Mouse (Mus musculus) neutrophil, adult 5-6 weeks (primary cell): Measurements from ENCODE around the gene Rheb. TPM values are rescaled to one million over a fixed set of nuclear protein-coding genes. Genes with fewer than 3 reads are reported as not detected.
"Not testable (repeated sequence)": the region's sequence is repeated elsewhere in the genome, so short reads cannot be mapped to it uniquely, and the experiment has no call there.

Experiments
- ATAC-seq: fragments of 151-379, 151-347 bp; 2 replicates; pipeline ENCODE4 v1.8.0; 2017; ENCODE audit warnings: mild to moderate bottlenecking, moderate TSS enrichment; ENCODE audit not compliant: insufficient number of reproducible peaks, poor library complexity, low FRiP score, severe bottlenecking; ENCODE audit errors: extremely low read depth
- total RNA-seq: library from RNA; stranded (forward); fragments of 200-1000 nt; gene quantifications from 2 replicates; pipeline ENCODE4 v1.2.3, GENCODE M21; 2017

Rheb gene
- total RNA-seq, 1 experiment from 2014 or later = 48.2 TPM

GRCm38 (mm10) chr5:24848261-24848660 lies 5.8 kb upstream of the Rheb start:
- not testable (repeated sequence) for ATAC-seq

DNA sequence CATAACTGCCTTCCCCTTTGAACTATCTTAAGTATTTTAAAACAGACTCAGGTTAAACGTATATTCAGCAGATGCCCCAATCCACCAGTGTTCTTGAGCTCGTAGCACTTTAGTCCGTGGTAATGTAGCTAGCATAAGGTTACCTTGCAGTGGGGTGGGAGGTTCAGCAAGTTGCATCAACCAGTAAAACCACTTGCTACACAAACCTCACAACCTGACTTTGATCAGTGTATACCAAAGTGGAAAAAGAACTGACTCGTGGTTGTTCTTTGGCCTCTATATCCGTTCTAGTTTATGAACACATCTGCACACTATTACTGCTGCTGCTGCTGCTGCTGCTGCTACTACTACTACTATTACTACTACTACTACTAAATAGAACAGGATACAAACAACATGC lies 1.4 kb upstream of the Rheb start:
- no peak for ATAC-seq

- no peak for ATAC-seq
Measured at GRCm38 (mm10) chr5:24843103-24843475, 665 bp upstream of the Rheb start.

GRCm38 (mm10) chr5:24841662-24842273 lies 656 bp downstream of the Rheb start:
- 0 out of 2 replicates have a peak, but pooled peaks have one; percentile 0 for ATAC-seq

DNA sequence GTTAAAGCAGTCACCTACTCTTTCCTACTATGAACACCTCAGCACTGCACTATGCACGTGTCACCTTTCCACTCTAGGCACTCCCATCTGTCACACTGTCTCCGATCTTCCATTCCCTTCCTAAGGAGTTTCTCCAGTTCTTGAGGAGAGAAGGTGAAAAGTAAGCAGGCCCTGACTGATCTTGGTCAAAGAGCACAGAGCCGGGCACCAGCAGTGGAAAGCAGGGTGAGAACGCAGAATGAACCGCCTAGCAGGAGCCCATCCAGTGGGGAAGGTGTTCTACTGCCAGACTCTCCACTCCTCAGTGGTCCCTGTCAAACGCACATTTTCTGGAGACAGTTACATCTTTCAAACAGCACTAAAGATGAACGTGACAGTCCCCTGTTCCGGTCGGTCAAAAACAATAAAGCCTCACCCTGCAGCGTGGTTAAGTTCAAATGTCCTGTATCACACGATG lies 1.4 kb downstream of the Rheb start:
- ATAC-seq = no peak

DNA sequence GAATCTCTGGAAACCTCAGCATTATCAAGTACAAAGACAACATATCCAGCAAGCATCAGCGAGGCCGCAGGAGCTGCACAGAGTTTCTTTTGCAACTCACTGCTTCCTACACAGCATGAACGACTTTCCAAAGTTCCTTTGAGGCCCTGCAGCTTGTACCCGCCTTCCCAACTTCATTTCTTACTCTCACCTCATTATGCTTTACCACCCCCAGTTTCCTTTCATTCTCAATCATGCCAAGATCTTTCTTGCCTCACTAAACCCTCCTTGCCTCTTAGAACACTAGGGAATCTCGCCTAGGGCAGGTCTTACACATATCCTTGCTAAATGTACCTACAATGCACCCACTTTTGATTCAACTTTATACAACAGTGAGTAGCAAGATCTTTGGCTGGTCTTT lies 7.9 kb downstream of the Rheb start:
- no peak for ATAC-seq

GRCm38 (mm10) chr5:24831912-24832311 lies 10.5 kb downstream of the Rheb start:
- ATAC-seq = no peak

GRCm38 (mm10) chr5:24828446-24828845 lies 14.0 kb downstream of the Rheb start:
- ATAC-seq = no peak

- ATAC-seq = peak; percentile 68
Measured at GRCm38 (mm10) chr5:24827173-24827572, 15.3 kb downstream of the Rheb start.

- no peak for ATAC-seq
Measured at GRCm38 (mm10) chr5:24826056-24826770, 16.2 kb downstream of the Rheb start.

DNA sequence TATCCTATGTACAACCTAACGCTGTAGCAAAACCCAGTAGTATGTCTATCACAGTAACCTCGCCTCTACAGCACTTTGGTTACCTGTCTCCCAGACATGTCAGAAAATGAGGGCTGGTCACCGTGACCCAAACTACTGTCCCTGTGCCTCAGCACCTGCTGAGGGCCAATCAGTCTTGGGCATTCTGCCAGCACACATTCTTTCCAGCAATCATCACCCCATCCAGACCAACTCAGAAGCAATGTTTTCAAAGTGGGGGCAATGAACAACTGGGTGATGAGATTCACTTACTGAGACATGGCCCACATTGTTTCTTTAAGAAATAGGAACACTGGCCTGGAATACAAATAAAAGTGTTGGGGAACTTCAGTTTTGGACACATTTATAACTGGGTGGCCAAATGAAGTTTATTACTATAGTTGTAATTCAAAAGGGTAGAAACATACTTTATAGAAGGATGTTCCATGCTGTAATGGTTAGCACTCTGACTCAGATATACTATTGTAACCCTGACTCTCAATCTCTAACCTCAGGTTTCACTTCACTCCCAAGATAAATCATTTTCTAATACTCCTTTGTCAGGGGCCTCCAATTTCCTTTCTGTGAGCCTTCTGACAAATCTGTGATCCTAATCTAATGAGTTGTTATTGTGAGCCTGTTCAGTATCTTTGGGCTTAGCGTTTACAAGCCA lies 16.9 kb downstream of the Rheb start:
- no peak for ATAC-seq

GRCm38 (mm10) chr5:24823864-24824405 lies 18.5 kb downstream of the Rheb start:
- no peak for ATAC-seq

DNA sequence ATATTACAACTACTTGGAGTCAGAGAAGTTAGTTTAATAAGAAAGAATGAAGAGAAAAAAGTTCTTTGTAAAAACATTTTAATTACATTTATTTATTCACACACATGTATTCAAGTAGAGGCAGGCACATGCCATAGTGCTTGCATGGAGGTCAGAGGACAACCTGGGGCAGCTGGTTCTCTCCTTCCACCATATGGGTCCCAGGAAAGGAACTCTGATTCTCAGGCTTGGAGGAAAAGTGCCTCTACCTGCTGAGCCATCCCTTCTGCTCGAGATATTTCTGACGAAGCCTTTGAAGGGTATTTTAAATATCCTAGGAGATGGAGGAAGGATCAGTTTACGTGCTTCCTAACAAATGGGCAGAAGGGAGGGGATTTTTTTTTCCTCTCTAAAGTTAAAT lies 19.6 kb downstream of the Rheb start:
- no peak for ATAC-seq

DNA sequence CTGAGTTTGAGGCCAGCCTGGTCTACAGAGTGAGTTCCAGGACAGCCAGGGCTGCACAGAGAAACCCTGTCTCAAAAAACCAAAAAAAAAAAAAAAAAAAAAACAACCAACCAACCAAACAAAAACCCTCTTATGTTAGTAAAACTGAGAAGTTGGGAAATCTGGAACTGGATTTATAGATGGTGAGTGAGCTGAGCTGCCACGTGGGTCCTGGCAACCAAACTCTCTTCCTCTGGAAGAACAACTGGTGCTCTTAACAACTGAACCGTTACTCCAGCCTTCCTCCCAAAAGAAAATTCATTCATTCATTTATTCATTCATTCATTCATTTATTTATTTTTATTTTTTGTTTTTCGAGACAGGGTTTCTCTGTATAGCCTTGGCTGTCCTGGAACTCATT lies 20.2 kb downstream of the Rheb start:
- ATAC-seq = not testable (repeated sequence)

DNA sequence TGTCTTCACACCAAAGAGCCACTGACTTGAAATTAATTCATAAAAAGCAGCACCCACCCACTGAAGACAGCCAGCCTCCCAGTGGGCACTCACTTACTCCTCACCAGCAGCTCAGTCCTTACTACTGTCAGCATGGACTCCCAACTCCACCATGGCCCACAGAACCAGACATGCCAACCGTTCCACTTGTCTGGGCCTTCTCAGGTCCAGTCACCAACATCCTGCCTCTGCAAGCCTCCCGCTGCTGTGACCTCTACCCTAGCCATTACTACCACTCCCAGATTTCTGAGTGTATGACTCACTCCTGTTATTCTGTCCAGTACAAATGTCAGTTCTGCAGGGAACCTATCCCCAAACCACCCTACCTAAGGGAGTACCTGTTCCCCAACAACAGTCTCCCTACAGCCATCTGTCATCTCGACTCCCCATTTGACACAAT lies 21.0 kb downstream of the Rheb start:
- no peak for ATAC-seq

DNA sequence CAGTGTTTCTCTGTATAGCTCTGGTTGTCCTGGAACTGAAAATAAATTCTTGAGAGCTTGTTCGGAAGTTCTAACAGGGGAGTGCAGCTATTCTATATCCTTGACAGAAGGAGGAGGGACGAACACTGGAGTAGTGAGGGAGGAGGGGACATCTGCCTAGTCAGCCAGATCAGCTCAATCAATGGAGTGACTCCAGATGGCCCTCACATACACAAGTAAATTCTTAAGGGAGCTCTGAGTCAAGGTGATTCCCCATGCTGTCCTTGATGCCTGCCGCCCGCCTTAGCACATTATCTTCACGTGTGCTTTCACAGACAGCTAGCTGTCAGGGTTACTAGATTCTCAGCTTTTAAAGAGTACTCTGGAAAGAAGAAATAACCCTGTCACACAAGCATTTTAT lies 21.8 kb downstream of the Rheb start:
- no peak for ATAC-seq

DNA sequence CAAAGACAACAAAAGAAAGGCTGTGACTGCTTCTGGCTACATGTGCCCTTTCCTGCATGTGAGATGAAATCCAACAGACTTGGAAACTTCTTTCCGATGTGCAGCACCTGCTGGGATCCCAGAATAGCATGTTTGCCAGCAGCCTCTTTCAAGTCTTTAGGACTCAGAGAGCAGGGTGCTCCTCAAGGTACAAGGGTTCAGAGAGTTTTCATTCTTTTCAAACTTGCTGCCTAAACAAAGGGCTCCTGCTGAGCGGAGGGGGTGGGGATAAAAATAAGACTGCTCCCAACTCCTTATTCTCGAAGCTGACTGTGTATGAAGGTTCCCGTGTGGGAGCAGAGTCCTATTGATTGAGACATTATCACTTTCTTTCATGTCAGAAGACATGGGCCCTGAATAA lies 25.2 kb downstream of the Rheb start:
- ATAC-seq = no peak

DNA sequence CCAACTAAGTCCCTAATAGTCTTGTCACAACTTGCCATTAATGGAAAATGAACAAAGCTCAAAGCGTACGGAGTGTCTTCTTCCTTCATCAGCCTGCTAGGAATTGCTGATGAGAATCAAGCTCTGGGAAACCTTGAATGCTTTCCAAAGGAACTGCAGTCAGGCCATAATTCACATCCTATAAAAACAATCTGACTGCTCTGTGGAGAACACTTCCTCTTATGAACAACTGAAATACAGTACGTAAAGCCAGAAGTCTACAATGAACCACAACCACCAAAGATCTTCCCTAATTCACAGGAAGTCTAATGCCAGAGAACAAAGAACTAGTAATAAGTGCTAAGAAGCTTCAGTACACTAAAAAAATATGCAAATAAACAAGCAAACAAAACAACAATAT lies 28.5 kb downstream of the Rheb start:
- ATAC-seq = 0 out of 2 replicates have a peak, but pooled peaks have one; percentile 19

DNA sequence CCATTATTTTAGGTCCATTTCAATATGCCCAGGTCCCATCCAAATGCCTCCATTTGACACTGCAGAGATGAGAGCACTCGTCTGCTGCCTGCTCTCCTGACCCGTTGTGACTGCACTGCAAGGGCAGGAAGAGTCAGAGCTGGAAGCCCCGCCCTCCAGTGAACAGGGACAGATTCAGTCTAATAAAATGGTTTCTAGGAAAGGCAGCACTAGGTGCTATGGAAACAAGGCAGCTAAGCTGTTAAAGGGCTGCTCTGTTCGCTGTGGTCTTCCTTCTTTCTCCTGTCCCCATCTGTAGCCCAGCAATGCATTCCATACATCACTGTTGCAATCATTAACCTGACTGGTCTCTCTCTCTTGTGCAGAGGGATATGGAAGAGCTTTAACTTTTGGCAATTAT lies 29.4 kb downstream of the Rheb start:
- ATAC-seq = no peak

DNA sequence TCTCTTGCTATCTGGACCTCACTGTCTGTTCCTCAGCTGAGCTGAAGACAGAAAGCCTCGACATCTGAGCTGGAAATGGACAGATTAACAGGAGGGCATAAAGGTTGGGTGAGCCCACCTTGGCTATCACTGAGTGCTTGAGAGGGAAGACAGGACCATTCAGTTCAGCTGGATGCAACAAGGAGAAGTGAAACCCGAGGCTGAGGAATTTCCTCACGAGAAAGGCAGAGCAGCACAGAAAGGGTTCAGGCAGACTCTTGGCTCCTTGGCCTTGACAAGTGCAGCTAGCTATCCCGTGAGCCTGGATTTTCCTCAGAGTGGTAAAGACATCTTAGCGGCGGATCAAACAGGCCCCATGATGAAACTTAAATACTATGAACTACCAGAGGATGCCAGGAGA lies 37.2 kb downstream of the Rheb start:
- ATAC-seq = no peak
